Mouse (Mus musculus) brain, embryonic 14.5 days (tissue): ENCODE results near the gene 4930579F01Rik. TPM values are rescaled to one million over a fixed set of nuclear protein-coding genes. Genes with fewer than 3 reads are reported as not detected.

Experiments used
- DNase-seq: peaks from one replicate; pipeline ENCODE4 v3.0.0-alpha.2; 2011; ENCODE audit warnings: low read depth
- CTCF ChIP-seq: fragments of 200-500 bp; IDR thresholded peaks from 2 replicates; pipeline ENCODE4 v1.5.1; 2012; ENCODE audit warnings: inconsistent platforms, mild to moderate bottlenecking, moderate library complexity, borderline replicate concordance; ENCODE audit not compliant: insufficient read depth, insufficient read length; ENCODE audit errors: extremely low read depth
- POLR2A ChIP-seq: fragments of 200-500 bp; IDR thresholded peaks from 2 replicates; pipeline ENCODE4 v1.6.1; 2012; ENCODE audit warnings: mild to moderate bottlenecking, inconsistent platforms, borderline replicate concordance; ENCODE audit not compliant: poor library complexity, insufficient read depth, insufficient read length, severe bottlenecking; ENCODE audit errors: extremely low read depth
- polyA plus RNA-seq: library from polyadenylated mRNA; depleted of rRNA; stranded (reverse); fragments of >200 nt; gene quantifications from 2 replicates; pipeline ENCODE4 v1.2.3, GENCODE M21; 2012

4930579F01Rik gene
- polyA plus RNA-seq, 1 experiment: not detected

- DNase-seq: no peak
- no peak for TF ChIP-seq CTCF
- no peak for TF ChIP-seq POLR2A
Observed at GRCm38 (mm10) chr3:138210432-138211075, 16.9 kb upstream of the 4930579F01Rik start.

- DNase-seq: no peak
- TF ChIP-seq POLR2A (no peak), CTCF (no peak)
Observed at GRCm38 (mm10) chr3:138208821-138209220, 15.2 kb upstream of the 4930579F01Rik start.

- TF ChIP-seq POLR2A (no peak), CTCF (no peak)
- DNase-seq: no peak
Observed at GRCm38 (mm10) chr3:138198722-138199068, 5.1 kb upstream of the 4930579F01Rik start.

GRCm38 (mm10) chr3:138197973-138198721 is 4.5 kb upstream of the 4930579F01Rik start:
- TF ChIP-seq POLR2A (no peak), CTCF (peak; percentile 92)
- DNase-seq: peak; percentile 96

- no peak for DNase-seq
Observed at GRCm38 (mm10) chr3:138197556-138197955, 3.9 kb upstream of the 4930579F01Rik start.

GRCm38 (mm10) chr3:138197093-138197492 is 3.5 kb upstream of the 4930579F01Rik start:
- no peak for DNase-seq
- TF ChIP-seq POLR2A: no peak
- no peak for TF ChIP-seq CTCF

More at GRCm38 (mm10) chr3:138197556-138197955, 3.9 kb upstream of the 4930579F01Rik start:
- TF ChIP-seq POLR2A (no peak), CTCF (no peak)

- no peak for TF ChIP-seq POLR2A
- no peak for TF ChIP-seq CTCF
Observed at GRCm38 (mm10) chr3:138192260-138192659, 1.4 kb downstream of the 4930579F01Rik start.

GRCm38 (mm10) chr3:138185995-138186930 is 7.4 kb downstream of the 4930579F01Rik start:
- TF ChIP-seq CTCF (no peak), POLR2A (no peak)

More at GRCm38 (mm10) chr3:138192260-138192659, 1.4 kb downstream of the 4930579F01Rik start:
- no peak for DNase-seq

GRCm38 (mm10) chr3:138185290-138185689 is 8.3 kb downstream of the 4930579F01Rik start:
- TF ChIP-seq CTCF (no peak), POLR2A (no peak)
- peak; percentile 20 for DNase-seq

More at GRCm38 (mm10) chr3:138185995-138186930, 7.4 kb downstream of the 4930579F01Rik start:
- peak; percentile 51 for DNase-seq

GRCm38 (mm10) chr3:138183371-138183770 is 10.3 kb downstream of the 4930579F01Rik start:
- DNase-seq: no peak
- TF ChIP-seq CTCF (no peak), POLR2A (no peak)

GRCm38 (mm10) chr3:138182019-138182418 is 11.6 kb downstream of the 4930579F01Rik start:
- no peak for DNase-seq
- no peak for TF ChIP-seq POLR2A
- TF ChIP-seq CTCF: no peak
